Mouse (Mus musculus) lung, adult 2 months (tissue): ENCODE measurements around the gene Clec16a.

ENCODE experiments used
- CTCF ChIP-seq: fragments of 200-500 bp; IDR thresholded peaks from 2 replicates; pipeline ENCODE4 v1.5.1; 2011; ENCODE audit warnings: mild to moderate bottlenecking, low read length, control low read depth; ENCODE audit not compliant: insufficient read depth
- POLR2A ChIP-seq: fragments of 200-500 bp; IDR thresholded peaks from 2 replicates; pipeline ENCODE4 v1.6.1; 2011; ENCODE audit warnings: low read depth, mild to moderate bottlenecking, control low read depth, low read length, borderline replicate concordance; ENCODE audit errors: extremely low read depth

GRCm38 (mm10) chr16:10542266-10542665 is 2.9 kb upstream of the Clec16a start:
- TF ChIP-seq CTCF (no peak), POLR2A (no peak)
